Mouse (Mus musculus) liver, embryonic 14.5 days (tissue): ENCODE measurements around the gene Fhod1. TPM values are rescaled to one million over a fixed set of nuclear protein-coding genes. Genes with fewer than 3 reads are reported as not detected.

Experiments
- ATAC-seq: fragments of 200-750 bp; cut with Nextera tagmentation; 2 replicates; pipeline ENCODE4 v1.8.0; 2017; ENCODE audit warnings: moderate number of reproducible peaks, mild to moderate bottlenecking, moderate library complexity; ENCODE audit not compliant: insufficient read depth
- DNase-seq, 3 experiments: peaks; one replicate each; pipeline ENCODE4 v3.0.0-alpha.2; 2012 to 2013; ENCODE audit warnings: low read depth in 3 of 3, low spot score in 3 of 3
- H3K27ac ChIP-seq: fragments of 300-500 bp; sonication (generic); 2 replicates; pipeline ENCODE4 v1.5.1; 2014; ENCODE audit warnings: moderate library complexity, mild to moderate bottlenecking, control low read depth, inconsistent platforms
- H3K27me3 ChIP-seq: fragments of 300-500 bp; sonication (generic); 2 replicates; pipeline ENCODE4 v1.6.1; 2014; ENCODE audit warnings: mild to moderate bottlenecking, low read length, moderate library complexity; ENCODE audit not compliant: control insufficient read depth, insufficient read depth
- H3K36me3 ChIP-seq: fragments of 300-500 bp; sonication (generic); replicated peaks from 2 replicates; pipeline ENCODE4 v1.6.1; 2014; ENCODE audit warnings: low read depth; ENCODE audit not compliant: control insufficient read depth, insufficient read depth
- H3K4me1 ChIP-seq, 2 experiments: fragments of 200-500 bp in 1 of 2; fragments of 300-500 bp in 1 of 2; sonication (generic) in 1 of 2; replicated peaks; 2 replicates each; pipeline ENCODE4 v1.6.1; 2012 to 2014; ENCODE audit warnings: antibody characterized with exemption in 1 of 2, inconsistent platforms in 1 of 2, low read length in 1 of 2; ENCODE audit not compliant: control insufficient read depth in 2 of 2, insufficient read depth in 2 of 2
- H3K4me2 ChIP-seq: fragments of 300-500 bp; sonication (generic); 2 replicates; pipeline ENCODE4 v1.6.1; 2014; ENCODE audit warnings: low read depth, mild to moderate bottlenecking, control low read depth, moderate library complexity
- H3K4me3 ChIP-seq, 2 experiments: fragments of 200-500 bp in 1 of 2; fragments of 300-500 bp in 1 of 2; sonication (generic) in 1 of 2; 2 replicates each; pipeline ENCODE4 v1.5.1; 2012 to 2014; ENCODE audit warnings: low read depth in 2 of 2, low read length in 2 of 2, mild to moderate bottlenecking in 2 of 2, control low read depth in 1 of 2, inconsistent platforms in 1 of 2, moderate library complexity in 1 of 2; ENCODE audit not compliant: insufficient read depth in 1 of 2
- H3K9ac ChIP-seq: fragments of 300-500 bp; sonication (generic); replicated peaks from 2 replicates; pipeline ENCODE4 v1.6.1; 2014; ENCODE audit warnings: mild to moderate bottlenecking, control low read depth, moderate library complexity
- H3K9me3 ChIP-seq: fragments of 300-500 bp; sonication (generic); 2 replicates; pipeline ENCODE4 v1.6.1; 2016; ENCODE audit warnings: low read length, mixed read lengths; ENCODE audit not compliant: control insufficient read depth
- CTCF ChIP-seq: IDR thresholded peaks from 2 replicates; pipeline ENCODE4 v1.5.1; 2016; ENCODE audit warnings: antibody characterized with exemption, low read depth, control low read depth
- EP300 ChIP-seq: IDR thresholded peaks from 2 replicates; pipeline ENCODE4 v1.6.1; 2016; ENCODE audit warnings: antibody characterized with exemption, low read depth
- WGBS: fragments of 180-500 bp; shearing (Covaris S2); extraction: QIAGEN DNeasy Blood & Tissue Kit; methylation state at CpG from one replicate; pipeline ENCODE4 v1.1.7; 2014; ENCODE audit not compliant: insufficient replicate concordance; 5-methylcytosine and 5-hydroxymethylcytosine counted together
- polyA plus RNA-seq, 2 experiments: library from polyadenylated mRNA; depleted of rRNA in 1 of 2; stranded (reverse) in 1 of 2; unstranded in 1 of 2; fragments of >200 nt; fragmentation: Nextera tagmentation in 1 of 2; extraction: Ambion mirVana in 1 of 2; gene quantifications; 2 replicates each; pipeline versions ENCODE4 v1.2.1 to v1.2.3; 2012 to 2014

The Fhod1 gene
- polyA plus RNA-seq, 2 experiments = 0.42 to 4.4 TPM

- no peak for TF ChIP-seq EP300
- peak; percentile 29; the same call in 1 of the 2 replicates for TF ChIP-seq CTCF
- no peak overlapping the region for H3K4me2 ChIP-seq
- no peak overlapping the region for H3K4me3 ChIP-seq
- H3K9me3 ChIP-seq = no peaks in the 10 kb centered on the region
- no peaks in the 10 kb centered on the region for H3K36me3 ChIP-seq
- H3K9ac ChIP-seq = no peak overlapping the region
- ATAC-seq (no peak), DNase-seq (no peak)
- no peak overlapping the region for H3K27ac ChIP-seq
- no peaks in the 10 kb centered on the region for H3K4me1 ChIP-seq
- no peaks in the 10 kb centered on the region for H3K27me3 ChIP-seq
- 75% methylated on average over 2 of the region's 2 CpGs for WGBS
Measured at GRCm38 (mm10) chr8:105384070-105384469, 36.3 kb upstream of the Fhod1 start.

- H3K27ac ChIP-seq = no peak overlapping the region
- H3K36me3 ChIP-seq = no peaks in the 10 kb centered on the region
- no peak for TF ChIP-seq CTCF
- TF ChIP-seq EP300 = no peak
- no peaks in the 10 kb centered on the region for H3K4me1 ChIP-seq
- ATAC-seq (no peak), DNase-seq (no peak)
- no peak overlapping the region for H3K4me2 ChIP-seq
- no peak overlapping the region for H3K4me3 ChIP-seq
- 75% methylated on average over 12 of the region's 12 CpGs for WGBS
- H3K9ac ChIP-seq = no peak overlapping the region
- H3K9me3 ChIP-seq = no peaks in the 10 kb centered on the region
- no peaks in the 10 kb centered on the region for H3K27me3 ChIP-seq
Measured at GRCm38 (mm10) chr8:105380308-105380707, 32.6 kb upstream of the Fhod1 start.

- H3K4me2 ChIP-seq = no peak overlapping the region
- 65% methylated on average over 19 of the region's 19 CpGs for WGBS
- H3K9me3 ChIP-seq = no peaks in the 10 kb centered on the region
- H3K4me3 ChIP-seq = no peak overlapping the region
- ATAC-seq = no peak
- TF ChIP-seq CTCF (no peak), EP300 (no peak)
- H3K9ac ChIP-seq = no peak overlapping the region
- no peaks in the 10 kb centered on the region for H3K27me3 ChIP-seq
- H3K27ac ChIP-seq = no peak overlapping the region
- no peaks in the 10 kb centered on the region for H3K36me3 ChIP-seq
- DNase-seq = no peak
- no peaks in the 10 kb centered on the region for H3K4me1 ChIP-seq
Measured at GRCm38 (mm10) chr8:105378673-105379072, 30.9 kb upstream of the Fhod1 start.

GRCm38 (mm10) chr8:105374513-105374966 lies 26.8 kb upstream of the Fhod1 start:
- H3K4me3 ChIP-seq = no peak overlapping the region

GRCm38 (mm10) chr8:105373032-105373431 lies 25.3 kb upstream of the Fhod1 start, which contains the start of gene Plekhg4:
TSS of gene Plekhg4 (plus strand) at chr8:105373274.
- no peaks in the 10 kb centered on the region for H3K4me1 ChIP-seq
- H3K27me3 ChIP-seq = no peaks in the 10 kb centered on the region
- no peaks in the 10 kb centered on the region for H3K36me3 ChIP-seq
- H3K27ac ChIP-seq = no peak within 1 kb of the TSS
- no peak within 1 kb of the TSS for H3K4me3 ChIP-seq
- no peak within 1 kb of the TSS for H3K9ac ChIP-seq
- no peak for ATAC-seq
- WGBS = 40% methylated on average over 2 of the region's 2 CpGs
- TF ChIP-seq EP300 (no peak), CTCF (no peak)
- no peak for DNase-seq
- no peaks in the 10 kb centered on the region for H3K9me3 ChIP-seq
- no peak within 1 kb of the TSS for H3K4me2 ChIP-seq

More at GRCm38 (mm10) chr8:105374513-105374966, 26.8 kb upstream of the Fhod1 start:
- Histone ChIP-seq H3K27me3 (no peaks in the 10 kb centered on the region), H3K36me3 (no peaks in the 10 kb centered on the region), H3K4me2 (peak overlapping the region; percentile 16; the same call in 1 of the 2 replicates), H3K4me1 (no peaks in the 10 kb centered on the region), H3K27ac (no peak overlapping the region), H3K9me3 (no peaks in the 10 kb centered on the region), H3K9ac (no peak overlapping the region)
- peak in 1 of 3 experiments; percentile 22 for DNase-seq
- TF ChIP-seq CTCF = peak; percentile 90
- TF ChIP-seq EP300 = no peak
- 29% methylated on average over 33 of the region's 33 CpGs for WGBS
- peak; percentile 39; the same call in 1 of the 2 replicates for ATAC-seq
